Mouse (Mus musculus): ENCODE measurements at regions not wholly inside any gene's neighbourhood (a gene's known extent, or its start where the extent isn't known, plus 50 kb on each side); places are given as distances from the start of the nearest gene placed in this dataset.

- no peak for DNase-seq
These were observed 230.9 kb upstream of the Tank start for GRCm38 (mm10) chr2:61347451-61347850.

GRCm38 (mm10) chr2:61346012-61346760, 232.2 kb upstream of the Tank start:
- DNase-seq = no peak

- no peak for DNase-seq
These were observed 233.1 kb upstream of the Tank start for GRCm38 (mm10) chr2:61345311-61345710.

- peak; percentile 19 for DNase-seq
These were observed 233.7 kb upstream of the Tank start for GRCm38 (mm10) chr2:61344556-61345131.

GRCm38 (mm10) chr2:61341254-61341653, 237.1 kb upstream of the Tank start:
- DNase-seq = no peak

- DNase-seq = no peak
These were observed 259.2 kb upstream of the Tank start for GRCm38 (mm10) chr2:61319226-61319625.

- DNase-seq = no peak
These were observed 268.0 kb upstream of the Tank start for GRCm38 (mm10) chr2:61310405-61310804.

GRCm38 (mm10) chr2:61309219-61309618, 269.2 kb upstream of the Tank start:
- DNase-seq = no peak

GRCm38 (mm10) chr2:61297135-61297534, 281.2 kb upstream of the Tank start:
- peak; percentile 50 for DNase-seq

GRCm38 (mm10) chr2:61296606-61297005, 281.8 kb upstream of the Tank start:
- no peak for DNase-seq

- DNase-seq = peak; percentile 50
These were observed 283.0 kb upstream of the Tank start for GRCm38 (mm10) chr2:61295261-61295964.

GRCm38 (mm10) chr2:61288246-61288645, 290.1 kb upstream of the Tank start:
- DNase-seq = no peak

- no peak for DNase-seq
These were observed 293.7 kb upstream of the Tank start for GRCm38 (mm10) chr2:61284706-61285105.

- no peak for DNase-seq
These were observed 294.4 kb upstream of the Tank start for GRCm38 (mm10) chr2:61283829-61284601.

GRCm38 (mm10) chr2:61272721-61273120, 305.7 kb upstream of the Tank start:
- DNase-seq = no peak

- DNase-seq = no peak
These were observed 304.7 kb upstream of the Rbms1 start for GRCm38 (mm10) chr2:61267706-61268105.

- DNase-seq = no peak
These were observed 287.2 kb upstream of the Rbms1 start for GRCm38 (mm10) chr2:61250068-61250800.

- DNase-seq = no peak
These were observed 285.0 kb upstream of the Rbms1 start for GRCm38 (mm10) chr2:61247956-61248355.

- DNase-seq = no peak
These were observed 284.3 kb upstream of the Rbms1 start for GRCm38 (mm10) chr2:61247336-61247735.

GRCm38 (mm10) chr2:61246691-61247258, 283.8 kb upstream of the Rbms1 start:
- DNase-seq = no peak

- DNase-seq = no peak
These were observed 282.5 kb upstream of the Rbms1 start for GRCm38 (mm10) chr2:61245526-61245925.

GRCm38 (mm10) chr2:61221676-61222075, 258.7 kb upstream of the Rbms1 start:
- no peak for DNase-seq

All from kidney, adult 11 months (tissue).